Mouse (Mus musculus): ENCODE data around the gene Fstl1. TPM values are rescaled to one million over a fixed set of nuclear protein-coding genes. Genes with fewer than 3 reads are reported as not detected.

Fstl1 gene
- 9.9 and 13.3 TPM in 2 replicates for polyA plus RNA-seq (2012; rRNA removed)

GRCm38 (mm10) chr16:37776860-37777651 lies at the start of gene Fstl1:
Gene Fstl1 (plus strand): TSS chr16:37776873.

GRCm38 (mm10) chr16:37861029-37861428 lies 84.4 kb downstream of the Fstl1 start, which contains the start of gene Gm36028:
Gene Gm36028 (minus strand): TSS chr16:37861146.

GRCm38 (mm10) chr16:37867791-37868505 lies 91.3 kb downstream of the Fstl1 start, which contains the start of gene Lrrc58:
Gene Lrrc58 (plus strand): TSS chr16:37868389.

Other genes starting within 250 kb of the Fstl1 start
- 6.6 and 7.5 TPM in 2 replicates for gene Gtf2e1, start 237.1 kb upstream of the Fstl1 start, polyA plus RNA-seq (2012; rRNA removed)
- gene Rabl3, start 237.0 kb upstream of the Fstl1 start, polyA plus RNA-seq (2012; rRNA removed), result 4.8 and 5.2 TPM in 2 replicates
- gene Hgd, start 196.7 kb upstream of the Fstl1 start, polyA plus RNA-seq (2012; rRNA removed), result 19.5 and 23.8 TPM in 2 replicates
- 32.0 and 35.7 TPM in 2 replicates for gene Ndufb4, start 122.4 kb upstream of the Fstl1 start, polyA plus RNA-seq (2012; rRNA removed)
- 0.03 and 0.06 TPM in 2 replicates for gene Gm36028, start 84.3 kb downstream of the Fstl1 start, polyA plus RNA-seq (2012; rRNA removed)
- gene Lrrc58, start 91.5 kb downstream of the Fstl1 start, polyA plus RNA-seq (2012; rRNA removed), result 4.2 and 5.2 TPM in 2 replicates
- gene Gpr156, start 139.6 kb downstream of the Fstl1 start, polyA plus RNA-seq (2012; rRNA removed), result 0.01 and 0.02 TPM in 2 replicates